Mouse (Mus musculus): ENCODE results near the gene Dtx2. TPM values are rescaled to one million over a fixed set of nuclear protein-coding genes. Genes with fewer than 3 reads are reported as not detected.

Dtx2 gene
- polyA plus RNA-seq, 1 experiment from 2014 or later, result 36.5 TPM

GRCm38 (mm10) chr5:135979381-135979780, 15.2 kb upstream of the Dtx2 start:
- H3K4me2 ChIP-seq (replicated peaks), result no peak overlapping the region
- WGBS, result 82% methylated on average over 5 of the region's 5 CpGs

GRCm38 (mm10) chr5:135979904-135980303, 14.7 kb upstream of the Dtx2 start, which contains the start of gene Zp3:
Gene Zp3 (plus strand): TSS chr5:135980099.
- no peak for ATAC-seq (ENCODE audit: insufficient number of reproducible peaks, low FRiP score, low TSS enrichment, low read depth)
- no peaks in the 10 kb centered on the region for H3K27me3 ChIP-seq

More at GRCm38 (mm10) chr5:135979381-135979780, 15.2 kb upstream of the Dtx2 start:
- no peak for ATAC-seq (ENCODE audit: insufficient number of reproducible peaks, low FRiP score, low TSS enrichment, low read depth)
- no peaks in the 10 kb centered on the region for H3K36me3 ChIP-seq
- no peaks in the 10 kb centered on the region for H3K9me3 ChIP-seq (replicated peaks)
- no peak overlapping the region for H3K9ac ChIP-seq
- no peaks in the 10 kb centered on the region for H3K27me3 ChIP-seq
- H3K27ac ChIP-seq (replicated peaks), result no peak overlapping the region
- H3K4me1 ChIP-seq, result peaks cover 7% of the 10 kb centered on the region; the same call in 1 of the 2 replicates
- no peak overlapping the region for H3K4me3 ChIP-seq (replicated peaks)

GRCm38 (mm10) chr5:135982398-135982797, 12.2 kb upstream of the Dtx2 start:
- H3K9ac ChIP-seq, result no peak overlapping the region
- H3K4me1 ChIP-seq, result 0 out of 2 replicates have a peak, but pooled peaks cover 4% of the 10 kb centered on the region
- H3K27ac ChIP-seq (replicated peaks), result no peak overlapping the region
- H3K4me2 ChIP-seq (replicated peaks), result no peak overlapping the region
- H3K27me3 ChIP-seq, result no peaks in the 10 kb centered on the region
- no peak overlapping the region for H3K4me3 ChIP-seq (replicated peaks)
- peak; percentile 66 for ATAC-seq (ENCODE audit: insufficient number of reproducible peaks, low FRiP score, low TSS enrichment, low read depth)
- no peaks in the 10 kb centered on the region for H3K36me3 ChIP-seq
- no peaks in the 10 kb centered on the region for H3K9me3 ChIP-seq (replicated peaks)
- WGBS, result 30% methylated on average over 6 of the region's 6 CpGs

More at GRCm38 (mm10) chr5:135979904-135980303, 14.7 kb upstream of the Dtx2 start, which contains the start of gene Zp3:
- Histone ChIP-seq H3K9me3 (replicated peaks) (no peaks in the 10 kb centered on the region), H3K4me2 (replicated peaks) (no peak within 1 kb of the TSS), H3K4me3 (replicated peaks) (no peak within 1 kb of the TSS), H3K4me1 (0 out of 2 replicates have a peak, but pooled peaks cover 4% of the 10 kb centered on the region), H3K9ac (no peak within 1 kb of the TSS), H3K27ac (replicated peaks) (no peak within 1 kb of the TSS), H3K36me3 (no peaks in the 10 kb centered on the region)
- 75% methylated on average over 8 of the region's 8 CpGs for WGBS

- 59% methylated on average over 6 of the region's 6 CpGs for WGBS
- ATAC-seq (ENCODE audit: insufficient number of reproducible peaks, low FRiP score, low TSS enrichment, low read depth), result no peak
- no peak overlapping the region for H3K9ac ChIP-seq
- 0 out of 2 replicates have a peak, but pooled peaks cover 4% of the 10 kb centered on the region for H3K4me1 ChIP-seq
- no peaks in the 10 kb centered on the region for H3K36me3 ChIP-seq
- H3K4me3 ChIP-seq (replicated peaks), result no peak overlapping the region
- no peaks in the 10 kb centered on the region for H3K27me3 ChIP-seq
- no peaks in the 10 kb centered on the region for H3K9me3 ChIP-seq (replicated peaks)
- H3K4me2 ChIP-seq (replicated peaks), result no peak overlapping the region
- H3K27ac ChIP-seq (replicated peaks), result no peak overlapping the region
Measured at GRCm38 (mm10) chr5:135984546-135985044, 10.0 kb upstream of the Dtx2 start.

GRCm38 (mm10) chr5:135987248-135987647, 7.4 kb upstream of the Dtx2 start:
- H3K36me3 ChIP-seq, result no peaks in the 10 kb centered on the region
- H3K27me3 ChIP-seq, result no peaks in the 10 kb centered on the region
- WGBS, result 55% methylated on average over 11 of the region's 11 CpGs
- H3K27ac ChIP-seq (replicated peaks), result no peak overlapping the region
- 0 out of 2 replicates have a peak, but pooled peaks cover 4% of the 10 kb centered on the region for H3K4me1 ChIP-seq
- no peaks in the 10 kb centered on the region for H3K9me3 ChIP-seq (replicated peaks)
- H3K9ac ChIP-seq, result no peak overlapping the region
- no peak for ATAC-seq (ENCODE audit: insufficient number of reproducible peaks, low FRiP score, low TSS enrichment, low read depth)
- no peak overlapping the region for H3K4me2 ChIP-seq (replicated peaks)
- no peak overlapping the region for H3K4me3 ChIP-seq (replicated peaks)

- no peak overlapping the region for H3K4me3 ChIP-seq (replicated peaks)
- no peaks in the 10 kb centered on the region for H3K9me3 ChIP-seq (replicated peaks)
- ATAC-seq (ENCODE audit: insufficient number of reproducible peaks, low FRiP score, low TSS enrichment, low read depth), result no peak
- no peaks in the 10 kb centered on the region for H3K36me3 ChIP-seq
- H3K4me2 ChIP-seq (replicated peaks), result no peak overlapping the region
- H3K27me3 ChIP-seq, result no peaks in the 10 kb centered on the region
- 53% methylated on average over 5 of the region's 5 CpGs for WGBS
- no peak overlapping the region for H3K9ac ChIP-seq
- peaks cover 4% of the 10 kb centered on the region for H3K4me1 ChIP-seq
- no peak overlapping the region for H3K27ac ChIP-seq (replicated peaks)
Measured at GRCm38 (mm10) chr5:135990601-135991000, 4.0 kb upstream of the Dtx2 start.

- no peak overlapping the region for H3K4me2 ChIP-seq (replicated peaks)
- no peak for ATAC-seq (ENCODE audit: insufficient number of reproducible peaks, low FRiP score, low TSS enrichment, low read depth)
- no peak overlapping the region for H3K9ac ChIP-seq
- H3K4me3 ChIP-seq (replicated peaks), result no peak overlapping the region
- peaks cover 17% of the 10 kb centered on the region for H3K4me1 ChIP-seq
- 56% methylated on average over 5 of the region's 5 CpGs for WGBS
- peaks cover 22% of the 10 kb centered on the region for H3K36me3 ChIP-seq
- no peaks in the 10 kb centered on the region for H3K27me3 ChIP-seq
- no peaks in the 10 kb centered on the region for H3K9me3 ChIP-seq (replicated peaks)
- H3K27ac ChIP-seq (replicated peaks), result no peak overlapping the region
Measured at GRCm38 (mm10) chr5:135993381-135993965, 1.1 kb upstream of the Dtx2 start.

GRCm38 (mm10) chr5:135994335-135994724, 270 bp upstream of the Dtx2 start:
- H3K4me3 ChIP-seq (replicated peaks), result peak overlapping the region; percentile 81
- 69% methylated on average over 8 of the region's 8 CpGs for WGBS
- no peak overlapping the region for H3K9ac ChIP-seq
- peaks cover 17% of the 10 kb centered on the region for H3K4me1 ChIP-seq
- H3K4me2 ChIP-seq (replicated peaks), result peak overlapping the region; percentile 68; the same call in 1 of the 2 replicates
- H3K27ac ChIP-seq (replicated peaks), result no peak overlapping the region
- H3K36me3 ChIP-seq, result peaks cover 31% of the 10 kb centered on the region
- no peak; the same call in 1 of the 2 replicates for ATAC-seq (ENCODE audit: insufficient number of reproducible peaks, low FRiP score, low TSS enrichment, low read depth)
- H3K9me3 ChIP-seq (replicated peaks), result no peaks in the 10 kb centered on the region
- H3K27me3 ChIP-seq, result no peaks in the 10 kb centered on the region

- peak overlapping the region; percentile 68; the same call in 1 of the 2 replicates for H3K4me2 ChIP-seq (replicated peaks)
- no peak overlapping the region for H3K9ac ChIP-seq
- H3K4me3 ChIP-seq (replicated peaks), result no peak overlapping the region
Measured at GRCm38 (mm10) chr5:135996162-135996561, 1.6 kb downstream of the Dtx2 start.

GRCm38 (mm10) chr5:136001222-136001621, 6.6 kb downstream of the Dtx2 start:
- ATAC-seq (ENCODE audit: insufficient number of reproducible peaks, low FRiP score, low TSS enrichment, low read depth), result no peak
- peaks cover 57% of the 10 kb centered on the region for H3K36me3 ChIP-seq
- no peak overlapping the region for H3K9ac ChIP-seq
- H3K4me2 ChIP-seq (replicated peaks), result no peak overlapping the region
- H3K9me3 ChIP-seq (replicated peaks), result no peaks in the 10 kb centered on the region
- H3K27me3 ChIP-seq, result no peaks in the 10 kb centered on the region
- no peak overlapping the region for H3K4me3 ChIP-seq (replicated peaks)
- WGBS, result 93% methylated on average over 6 of the region's 6 CpGs
- H3K27ac ChIP-seq (replicated peaks), result no peak overlapping the region
- H3K4me1 ChIP-seq, result peaks cover 24% of the 10 kb centered on the region

More at GRCm38 (mm10) chr5:135996162-135996561, 1.6 kb downstream of the Dtx2 start:
- peaks cover 17% of the 10 kb centered on the region for H3K4me1 ChIP-seq
- ATAC-seq (ENCODE audit: insufficient number of reproducible peaks, low FRiP score, low TSS enrichment, low read depth), result no peak
- no peak overlapping the region for H3K27ac ChIP-seq (replicated peaks)
- H3K27me3 ChIP-seq, result no peaks in the 10 kb centered on the region
- peaks cover 45% of the 10 kb centered on the region for H3K36me3 ChIP-seq
- no peaks in the 10 kb centered on the region for H3K9me3 ChIP-seq (replicated peaks)
- WGBS, result 81% methylated on average over 8 of the region's 8 CpGs

GRCm38 (mm10) chr5:136002325-136002724, 7.7 kb downstream of the Dtx2 start:
- peaks cover 49% of the 10 kb centered on the region for H3K36me3 ChIP-seq
- H3K27ac ChIP-seq (replicated peaks), result peak overlapping the region; percentile 35; the same call in 1 of the 2 replicates
- no peak for ATAC-seq (ENCODE audit: insufficient number of reproducible peaks, low FRiP score, low TSS enrichment, low read depth)
- H3K9me3 ChIP-seq (replicated peaks), result no peaks in the 10 kb centered on the region
- H3K9ac ChIP-seq, result no peak overlapping the region
- no peaks in the 10 kb centered on the region for H3K27me3 ChIP-seq
- WGBS, result 50% methylated on average over 2 of the region's 2 CpGs
- H3K4me3 ChIP-seq (replicated peaks), result no peak overlapping the region
- no peak overlapping the region for H3K4me2 ChIP-seq (replicated peaks)
- peaks cover 20% of the 10 kb centered on the region for H3K4me1 ChIP-seq

All from embryonic facial prominence, embryonic 15.5 days (tissue).